Mouse (Mus musculus) neural tube, embryonic 11.5 days (tissue): ENCODE data around the gene Olfr543. TPM values are rescaled to one million over a fixed set of nuclear protein-coding genes. Genes with fewer than 3 reads are reported as not detected.

ENCODE experiments used
- ATAC-seq: fragments of 200-750 bp; cut with Nextera tagmentation; 2 replicates; pipeline ENCODE4 v1.8.0; 2017; ENCODE audit warnings: moderate number of reproducible peaks, mild to moderate bottlenecking, moderate TSS enrichment, moderate library complexity; ENCODE audit not compliant: insufficient read depth, low FRiP score, low TSS enrichment
- DNase-seq: peaks from one replicate; pipeline ENCODE4 v3.0.0-alpha.2; 2015; ENCODE audit warnings: low spot score
- H3K27ac ChIP-seq: fragments of 300-500 bp; sonication (generic); 2 replicates; pipeline ENCODE4 v1.5.1; 2014; ENCODE audit warnings: low read depth, mild to moderate bottlenecking, low read length
- H3K27me3 ChIP-seq: fragments of 300-500 bp; sonication (generic); 2 replicates; pipeline ENCODE4 v1.6.1; 2014; ENCODE audit warnings: mild to moderate bottlenecking, low read length, mixed read lengths; ENCODE audit not compliant: control insufficient read depth, insufficient read depth
- H3K36me3 ChIP-seq: fragments of 300-500 bp; sonication (generic); 2 replicates; pipeline ENCODE4 v1.6.1; 2014; ENCODE audit warnings: mild to moderate bottlenecking, low read length, moderate library complexity, mixed read lengths; ENCODE audit not compliant: control insufficient read depth, insufficient read depth
- H3K4me1 ChIP-seq: fragments of 300-500 bp; sonication (generic); 2 replicates; pipeline ENCODE4 v1.6.1; 2014; ENCODE audit warnings: low read length, mixed read lengths; ENCODE audit not compliant: control insufficient read depth, insufficient read depth
- H3K4me2 ChIP-seq: fragments of 300-500 bp; sonication (generic); 2 replicates; pipeline ENCODE4 v1.6.1; 2014; ENCODE audit warnings: low read depth, mild to moderate bottlenecking, moderate library complexity
- H3K4me3 ChIP-seq: fragments of 300-500 bp; sonication (generic); 2 replicates; pipeline ENCODE4 v1.5.1; 2014; ENCODE audit warnings: low read depth, low read length
- H3K9ac ChIP-seq: fragments of 300-500 bp; sonication (generic); 2 replicates; pipeline ENCODE4 v1.6.1; 2014; ENCODE audit warnings: mild to moderate bottlenecking, low read length
- H3K9me3 ChIP-seq: fragments of 300-500 bp; sonication (generic); 2 replicates; pipeline ENCODE4 v1.6.1; 2016; ENCODE audit warnings: low read length; ENCODE audit not compliant: control insufficient read depth
- WGBS: fragments of 180-500 bp; shearing (Covaris S2); extraction: QIAGEN DNeasy Blood & Tissue Kit; methylation state at CpG from one replicate; pipeline ENCODE4 v1.1.7; 2014; 5-methylcytosine and 5-hydroxymethylcytosine counted together
- polyA plus RNA-seq: library from polyadenylated mRNA; unstranded; fragments of >200 nt; fragmentation: Nextera tagmentation; extraction: Ambion mirVana; gene quantifications from 2 replicates; pipeline ENCODE4 v1.2.1, GENCODE M21; 2014

Gene Olfr543
- polyA plus RNA-seq, 1 experiment from 2014 or later = 0.31 TPM

DNA sequence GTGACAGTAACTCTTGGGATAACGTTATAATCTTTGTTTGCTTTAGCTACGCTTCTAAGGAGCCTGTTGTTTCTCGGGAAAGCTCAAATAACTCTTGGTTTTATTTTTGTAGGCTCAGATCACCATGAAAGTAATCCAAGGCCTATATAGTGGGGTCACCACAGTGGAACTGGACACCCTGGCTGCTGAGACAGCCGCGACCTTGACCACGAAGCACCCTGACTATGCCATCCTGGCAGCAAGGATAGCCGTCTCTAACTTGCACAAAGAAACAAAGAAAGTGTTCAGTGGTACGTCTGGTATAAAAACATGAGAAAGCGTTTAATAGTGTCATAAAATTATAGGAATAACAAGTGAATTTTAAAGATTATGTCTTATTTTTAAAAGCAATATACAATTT lies 35.0 kb downstream of the Olfr543 start:
- Histone ChIP-seq H3K27me3 (no peaks in the 10 kb centered on the region), H3K4me2 (no peak overlapping the region), H3K36me3 (peaks cover 9% of the 10 kb centered on the region), H3K4me3 (no peak overlapping the region), H3K9ac (no peak overlapping the region), H3K4me1 (peaks cover 6% of the 10 kb centered on the region), H3K9me3 (no peaks in the 10 kb centered on the region), H3K27ac (no peak overlapping the region)
- WGBS = 94% methylated on average over 9 of the region's 9 CpGs
- DNase-seq (no peak), ATAC-seq (no peak)

DNA sequence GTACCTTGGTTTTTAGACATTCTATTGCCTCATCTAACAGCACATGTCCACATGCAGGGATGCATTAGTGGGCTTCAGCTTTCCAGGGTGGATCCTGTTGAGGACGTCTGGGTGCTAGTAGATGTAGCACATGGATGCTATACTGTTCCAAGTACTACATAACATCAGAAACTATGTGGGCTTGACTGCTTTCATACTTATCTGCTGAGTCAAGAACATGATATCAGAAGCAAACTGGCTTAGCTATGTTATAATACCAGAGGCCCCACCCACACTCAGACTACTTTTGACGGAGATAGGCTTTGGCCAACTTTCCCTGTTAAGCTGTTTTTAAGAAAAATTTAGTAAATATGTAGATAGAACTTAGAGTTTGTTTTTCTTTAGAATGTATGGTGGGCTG lies 37.2 kb downstream of the Olfr543 start:
- WGBS = 88% methylated on average over 2 of the region's 2 CpGs

DNA sequence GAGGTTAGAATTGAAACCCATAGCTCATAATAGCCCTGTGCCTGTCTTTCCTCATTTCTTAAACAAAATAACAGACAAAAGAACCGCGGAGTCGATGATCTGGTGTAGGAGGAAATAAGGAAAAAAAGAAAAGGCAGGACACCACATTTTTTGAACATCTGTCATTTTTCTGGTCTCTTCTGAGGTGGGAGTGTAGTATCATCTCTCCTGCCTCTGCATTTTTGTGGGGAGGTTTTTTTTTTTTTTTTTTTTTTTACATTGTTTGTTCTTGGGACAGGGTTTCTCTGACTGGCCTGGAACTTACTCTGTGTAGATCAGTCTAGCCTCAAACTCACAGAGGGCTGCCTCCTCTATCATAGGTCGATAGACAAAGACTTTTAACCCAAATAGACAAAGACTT lies 39.0 kb downstream of the Olfr543 start:
- H3K9me3 ChIP-seq = no peaks in the 10 kb centered on the region
- 6% methylated on average over 4 of the region's 4 CpGs for WGBS
- peaks cover 6% of the 10 kb centered on the region for H3K36me3 ChIP-seq
- H3K4me1 ChIP-seq = peaks cover 6% of the 10 kb centered on the region
- DNase-seq (no peak), ATAC-seq (no peak)
- 0 out of 2 replicates have a peak overlapping the region, but pooled peaks have one; percentile 75 for H3K27ac ChIP-seq
- H3K4me3 ChIP-seq = peak overlapping the region; percentile 66
- H3K4me2 ChIP-seq = peak overlapping the region; percentile 57
- H3K9ac ChIP-seq = peak overlapping the region; percentile 75
- no peaks in the 10 kb centered on the region for H3K27me3 ChIP-seq

More for the DNA sequence above, 37.2 kb downstream of the Olfr543 start:
- H3K36me3 ChIP-seq = peaks cover 6% of the 10 kb centered on the region
- no peaks in the 10 kb centered on the region for H3K9me3 ChIP-seq
- DNase-seq = no peak
- H3K4me3 ChIP-seq = no peak overlapping the region
- no peaks in the 10 kb centered on the region for H3K27me3 ChIP-seq
- H3K4me2 ChIP-seq = no peak overlapping the region
- H3K9ac ChIP-seq = no peak overlapping the region
- H3K27ac ChIP-seq = no peak overlapping the region
- peaks cover 6% of the 10 kb centered on the region for H3K4me1 ChIP-seq
- ATAC-seq = no peak

DNA sequence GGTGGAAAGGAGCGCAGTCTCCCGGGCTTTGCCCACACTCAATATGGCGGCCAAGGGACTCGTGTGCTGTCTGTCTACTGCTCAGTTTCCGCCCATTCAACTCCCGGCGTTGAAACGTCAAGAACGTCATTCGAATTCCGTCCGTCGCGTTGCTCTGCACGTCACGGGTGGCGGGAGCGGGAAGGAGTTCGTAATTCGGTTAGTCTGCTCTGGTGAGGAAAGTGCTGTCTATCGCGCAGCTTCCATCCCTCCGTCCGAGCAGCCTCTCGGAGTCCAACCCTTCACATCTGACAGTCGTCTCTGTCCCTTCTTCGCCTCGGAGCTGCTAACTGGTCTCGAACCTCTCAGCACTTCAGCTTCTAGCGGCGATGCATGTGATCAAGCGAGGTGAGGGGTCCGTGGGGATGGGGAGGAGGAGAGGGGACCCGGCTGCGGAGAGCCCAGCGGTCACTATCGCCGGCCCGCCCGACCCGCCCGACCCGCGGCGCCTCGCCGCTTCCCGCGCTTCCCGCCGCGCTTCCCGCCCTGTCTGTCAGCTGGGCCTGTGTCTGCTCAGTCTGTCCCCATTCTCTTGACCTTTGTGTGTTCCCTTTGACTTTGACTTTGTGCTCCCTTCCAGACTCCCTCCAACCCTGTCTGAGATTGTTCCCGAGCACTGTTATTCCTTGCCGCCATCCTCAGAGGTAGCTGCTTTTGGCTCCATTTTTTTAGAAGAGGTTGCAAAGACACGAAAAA lies 39.7 kb downstream of the Olfr543 start, which contains the start of gene Rrm1:
Gene Rrm1 (plus strand): TSS at position 39 of the 735 bp plus-strand sequence.
- Histone ChIP-seq H3K36me3 (peaks cover 6% of the 10 kb centered on the region), H3K4me1 (peaks cover 6% of the 10 kb centered on the region), H3K27me3 (no peaks in the 10 kb centered on the region), H3K9ac (peak within 1 kb of the TSS; percentile 75), H3K4me3 (peak within 1 kb of the TSS; percentile 66), H3K27ac (peak within 1 kb of the TSS; percentile 75), H3K4me2 (peak within 1 kb of the TSS; percentile 57), H3K9me3 (no peaks in the 10 kb centered on the region)
- DNase-seq = peak; percentile 97
- peak; percentile 99 for ATAC-seq
- WGBS = under 1% methylated on average over 50 of the region's 56 CpGs

DNA sequence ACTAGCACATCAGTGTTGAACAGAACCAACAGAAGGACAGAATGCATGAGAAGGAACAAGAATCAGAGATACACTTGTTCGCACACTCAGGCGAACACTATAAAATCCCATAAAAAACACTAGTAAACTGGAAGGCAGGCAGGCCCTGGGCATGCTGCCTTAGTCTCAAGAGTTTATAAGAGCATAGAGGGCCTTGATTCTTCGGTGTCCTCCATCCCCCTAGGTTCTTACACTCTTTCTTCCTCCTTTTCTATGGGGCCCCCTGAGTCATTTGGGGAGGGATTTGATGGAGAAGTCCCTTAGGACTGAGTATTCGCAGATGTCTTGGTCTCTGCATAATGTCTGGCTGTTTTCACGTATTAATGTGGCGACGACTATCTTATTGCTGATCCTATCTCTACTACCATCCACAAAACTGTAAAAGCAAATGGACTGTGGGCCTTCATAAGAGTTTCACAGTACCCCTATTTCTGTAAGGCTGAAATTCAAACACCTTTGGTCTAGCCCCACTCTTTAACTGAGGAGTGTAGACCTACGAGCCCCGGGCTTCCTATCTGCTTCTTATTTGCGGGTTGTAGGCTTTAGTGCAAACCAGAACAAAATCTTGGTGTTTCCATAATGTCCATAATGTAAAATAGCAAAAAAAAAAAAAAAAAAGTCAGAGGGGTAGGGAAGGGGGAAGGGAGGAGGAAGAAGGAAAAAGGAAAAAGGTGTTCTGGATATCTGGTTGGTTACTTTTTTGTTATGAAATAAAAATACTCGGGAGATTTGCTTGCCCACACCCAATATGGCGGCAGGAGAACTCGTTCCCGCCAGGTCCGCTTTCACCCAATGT lies 40.4 kb downstream of the Olfr543 start:
- no peak overlapping the region for H3K9ac ChIP-seq
- H3K9me3 ChIP-seq = no peaks in the 10 kb centered on the region
- no peak overlapping the region for H3K27ac ChIP-seq
- peaks cover 6% of the 10 kb centered on the region for H3K4me1 ChIP-seq
- no peak overlapping the region for H3K4me2 ChIP-seq
- peak overlapping the region; percentile 66 for H3K4me3 ChIP-seq
- 56% methylated on average over 15 of the region's 15 CpGs for WGBS
- ATAC-seq = peak; percentile 5; the same call in 1 of the 2 replicates
- H3K27me3 ChIP-seq = no peaks in the 10 kb centered on the region
- peaks cover 4% of the 10 kb centered on the region; the same call in 1 of the 2 replicates for H3K36me3 ChIP-seq
- no peak for DNase-seq

DNA sequence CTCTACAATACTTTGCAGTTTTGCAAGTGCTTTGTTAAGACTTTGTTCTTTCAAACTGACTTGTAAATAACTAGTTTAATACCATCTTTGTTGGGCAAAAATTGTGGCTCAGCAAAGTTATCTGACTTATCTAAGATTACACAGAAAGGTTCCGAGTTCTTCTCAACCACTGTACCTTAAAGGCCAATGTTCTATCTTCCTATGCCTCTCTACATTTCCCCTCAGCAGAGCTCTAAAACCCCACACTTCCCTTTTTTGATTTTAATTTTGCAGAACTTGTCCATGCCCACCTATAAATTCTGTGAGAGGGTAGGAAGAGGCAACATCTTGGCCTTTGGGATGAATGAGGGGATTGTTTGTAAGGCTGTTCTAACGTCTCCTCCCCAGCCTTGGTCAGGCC lies 47.1 kb downstream of the Olfr543 start:
- Histone ChIP-seq H3K4me1 (no peaks in the 10 kb centered on the region), H3K4me3 (no peak overlapping the region), H3K9ac (no peak overlapping the region), H3K27ac (no peak overlapping the region), H3K9me3 (no peaks in the 10 kb centered on the region), H3K36me3 (no peaks in the 10 kb centered on the region), H3K4me2 (no peak overlapping the region), H3K27me3 (no peaks in the 10 kb centered on the region)
- 81% methylated on average over 2 of the region's 2 CpGs for WGBS
- ATAC-seq = no peak
- no peak for DNase-seq

Other genes with a start within 250 kb of the Olfr543 start
- 35.1 and 38.8 TPM in 2 replicates for gene Rhog, start 225.6 kb downstream of the Olfr543 start, polyA plus RNA-seq
- 11.0 and 11.2 TPM in 2 replicates for gene Stim1, start 213.9 kb downstream of the Olfr543 start, polyA plus RNA-seq
- 203 and 211 TPM in 2 replicates for gene Rrm1, start 40.0 kb downstream of the Olfr543 start, polyA plus RNA-seq
- gene Olfr544, start 6.6 kb upstream of the Olfr543 start, polyA plus RNA-seq = 0.07 and 0.16 TPM in 2 replicates
- gene Olfr545, start 17.9 kb upstream of the Olfr543 start, polyA plus RNA-seq = 0.08 TPM in 1 of 2 replicates, not detected in the other
- gene Olfr547, start 53.1 kb upstream of the Olfr543 start, polyA plus RNA-seq = not detected in 2 replicates
- not detected in 2 replicates for gene Olfr548-ps1, start 59.2 kb upstream of the Olfr543 start, polyA plus RNA-seq
- gene Olfr549, start 68.2 kb upstream of the Olfr543 start, polyA plus RNA-seq = not detected in 2 replicates
- gene Trim21, start 83.8 kb upstream of the Olfr543 start, polyA plus RNA-seq = 0.13 and 0.14 TPM in 2 replicates
- gene Olfr550, start 89.8 kb upstream of the Olfr543 start, polyA plus RNA-seq = not detected in 2 replicates
- not detected in 2 replicates for gene Olfr551, start 110.2 kb upstream of the Olfr543 start, polyA plus RNA-seq
- not detected in 2 replicates for gene Olfr552, start 116.1 kb upstream of the Olfr543 start, polyA plus RNA-seq
- gene Olfr553, start 136.5 kb upstream of the Olfr543 start, polyA plus RNA-seq = not detected in 2 replicates
- not detected in 2 replicates for gene Olfr554, start 156.8 kb upstream of the Olfr543 start, polyA plus RNA-seq
- not detected in 2 replicates for gene Olfr555, start 177.1 kb upstream of the Olfr543 start, polyA plus RNA-seq
- not detected in 2 replicates for gene Olfr556, start 183.2 kb upstream of the Olfr543 start, polyA plus RNA-seq
- gene Trim68, start 205.6 kb upstream of the Olfr543 start, polyA plus RNA-seq = 10.2 and 11.2 TPM in 2 replicates
- not detected in 2 replicates for gene Olfr557, start 214.2 kb upstream of the Olfr543 start, polyA plus RNA-seq
- gene Olfr558, start 220.5 kb upstream of the Olfr543 start, polyA plus RNA-seq = 0.53 and 0.55 TPM in 2 replicates
- gene Olfr33, start 237.4 kb upstream of the Olfr543 start, polyA plus RNA-seq = not detected in 2 replicates
- not detected in 2 replicates for gene Olfr559, start 245.8 kb upstream of the Olfr543 start, polyA plus RNA-seq